Mouse (Mus musculus) G1E (cell line): Measurements from ENCODE around the gene Efl1. TPM values are rescaled to one million over a fixed set of nuclear protein-coding genes. Genes with fewer than 3 reads are reported as not detected.

Experiments
- ATAC-seq: 2 replicates; pipeline ENCODE4 v1.8.0; 2016; ENCODE audit warnings: mild to moderate bottlenecking; ENCODE audit not compliant: insufficient number of reproducible peaks, poor library complexity, low FRiP score, severe bottlenecking; ENCODE audit errors: extremely low read depth
- DNase-seq: peaks from one replicate; pipeline ENCODE4 v3.0.0; 2012; ENCODE audit warnings: low spot score
- H3K27me3 ChIP-seq: 2 replicates; pipeline ENCODE4 v1.6.1; 2012; ENCODE audit warnings: mild to moderate bottlenecking, low read length, inconsistent platforms; ENCODE audit not compliant: insufficient read depth
- H3K36me3 ChIP-seq: replicated peaks from 2 replicates; pipeline ENCODE3; 2012; ENCODE audit warnings: mild to moderate bottlenecking, inconsistent platforms
- H3K4me1 ChIP-seq: 2 replicates; pipeline ENCODE4 v1.6.1; 2012; ENCODE audit warnings: low read depth, low read length, inconsistent platforms, mixed read lengths; ENCODE audit not compliant: insufficient read depth
- H3K4me3 ChIP-seq: 2 replicates; pipeline ENCODE4 v1.5.1; 2012; ENCODE audit warnings: low read depth, mild to moderate bottlenecking, inconsistent platforms, low read length, moderate library complexity, mixed read lengths
- H3K9me3 ChIP-seq: replicated peaks from 2 replicates; pipeline ENCODE4 v1.6.1; 2012; ENCODE audit warnings: inconsistent platforms
- CTCF ChIP-seq: IDR thresholded peaks from 2 replicates; pipeline ENCODE4 v1.5.1; 2012; ENCODE audit warnings: low read depth, low read length, inconsistent platforms, mixed read lengths
- GATA1 ChIP-seq: IDR thresholded peaks from 2 replicates; pipeline ENCODE4 v1.6.1; 2012; ENCODE audit warnings: borderline replicate concordance, low read length, inconsistent platforms, mixed read lengths
- GATA2 ChIP-seq: IDR thresholded peaks from 2 replicates; pipeline ENCODE4 v1.6.1; 2012; ENCODE audit warnings: low read depth, low read length, inconsistent platforms, borderline replicate concordance
- POLR2AphosphoS5 ChIP-seq: IDR thresholded peaks from 2 replicates; pipeline ENCODE4 v1.6.1; 2012; ENCODE audit warnings: low read depth, low read length, inconsistent platforms; ENCODE audit not compliant: insufficient replicate concordance
- TAL1 ChIP-seq: conservative IDR thresholded peaks from 2 replicates; pipeline ENCODE4 v1.6.1; 2012; ENCODE audit warnings: low read depth, low read length, inconsistent platforms, mixed read lengths
- polyA plus RNA-seq: library from polyadenylated mRNA; stranded (reverse); fragments of >175 nt; gene quantifications from 2 replicates; pipeline ENCODE4 v1.2.3, GENCODE M21; 2012
- total RNA-seq, 2 experiments: library from RNA; stranded (forward) in 1 of 2; stranded (reverse) in 1 of 2; fragments of 200-1000 nt in 1 of 2; fragments of >200 nt in 1 of 2; fragmentation: Nextera tagmentation in 1 of 2; gene quantifications; 2 replicates each; pipeline ENCODE4 v1.2.3; 2014 to 2017

Gene Efl1
- total RNA-seq (2014; fragmentation: Nextera tagmentation) (23.0 and 27.9 TPM in 2 replicates), total RNA-seq (2017) (22.6 and 31.9 TPM in 2 replicates), polyA plus RNA-seq (3.3 and 3.7 TPM in 2 replicates)

DNA sequence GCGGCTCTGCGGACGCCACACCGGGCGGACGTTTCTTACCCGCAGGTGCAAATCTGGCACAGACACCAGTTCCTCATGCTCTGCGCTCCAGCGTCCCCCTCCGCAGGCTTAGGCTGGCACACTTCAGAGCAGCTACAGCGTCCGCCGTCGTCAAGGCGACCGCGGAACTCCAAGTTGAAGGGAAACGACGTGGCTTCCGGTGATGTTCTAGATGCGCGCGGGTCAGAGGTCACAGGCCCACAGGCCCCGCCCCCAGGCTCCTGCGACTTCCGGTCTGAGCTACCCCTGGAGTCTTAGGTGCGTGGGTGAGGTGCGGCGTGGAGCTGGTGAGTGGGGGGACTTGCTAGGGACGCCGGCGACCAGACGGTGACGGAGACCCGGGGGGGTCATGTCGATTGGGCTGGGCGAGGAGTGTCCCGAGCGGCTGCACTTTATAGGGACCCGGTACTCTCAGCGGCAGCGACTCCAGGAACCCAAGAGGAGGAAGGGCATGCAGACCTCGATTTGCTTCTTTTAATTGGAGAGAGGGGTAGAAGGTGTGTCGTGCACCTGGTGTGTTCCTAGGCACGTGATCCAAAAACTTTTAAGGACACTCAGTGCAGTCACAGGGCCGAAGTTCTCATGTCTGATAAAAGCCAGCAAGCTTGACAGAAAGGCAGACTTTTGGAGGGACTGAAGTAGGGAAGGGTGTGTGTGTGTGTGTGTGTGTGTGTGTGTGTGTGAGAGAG lies at the start of gene Efl1, which contains the start of gene Saxo2:
Efl1 (plus strand) TSS at position 262 of the 728 bp plus-strand sequence.
Saxo2 (minus strand) TSS at position 176 of the 728 bp plus-strand sequence.
- H3K27me3 ChIP-seq: no peaks in the 10 kb centered on the region
- peaks cover 25% of the 10 kb centered on the region for H3K36me3 ChIP-seq
- TF ChIP-seq GATA1 (no peak), TAL1 (no peak), CTCF (no peak), POLR2AphosphoS5 (no peak), GATA2 (no peak)
- peaks cover 32% of the 10 kb centered on the region for H3K4me1 ChIP-seq
- H3K4me3 ChIP-seq: peak within 1 kb of the TSS; percentile 79
- no peaks in the 10 kb centered on the region for H3K9me3 ChIP-seq
- DNase-seq (peak; percentile 88), ATAC-seq (peak; percentile 98)

DNA sequence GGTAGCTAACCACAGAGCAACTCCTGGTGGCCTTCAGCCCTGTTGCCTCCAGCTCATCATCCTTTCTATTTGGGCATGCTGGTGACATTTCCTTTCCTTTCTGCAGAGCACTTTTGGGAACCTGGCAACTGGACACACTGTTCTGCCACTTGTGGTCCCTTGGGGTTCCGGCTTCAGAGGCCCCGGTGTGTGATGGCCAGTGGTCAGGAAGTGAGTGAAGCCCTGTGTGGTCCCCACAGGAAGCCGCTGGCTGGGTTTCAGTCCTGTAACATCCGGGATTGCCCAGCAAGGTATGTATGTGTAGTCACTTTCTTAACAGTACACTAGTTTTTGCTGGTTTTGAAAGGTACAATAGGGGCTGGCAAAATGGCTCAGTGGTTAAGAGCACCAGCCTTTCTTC lies 46.4 kb upstream of the Efl1 start:
- Histone ChIP-seq H3K4me3 (no peak overlapping the region), H3K27me3 (peaks cover 3% of the 10 kb centered on the region; the same call in 1 of the 2 replicates), H3K9me3 (no peaks in the 10 kb centered on the region), H3K4me1 (no peaks in the 10 kb centered on the region), H3K36me3 (no peaks in the 10 kb centered on the region)
- TF ChIP-seq GATA2 (no peak), TAL1 (no peak), POLR2AphosphoS5 (no peak), CTCF (no peak), GATA1 (no peak)
- ATAC-seq (no peak), DNase-seq (no peak)

DNA sequence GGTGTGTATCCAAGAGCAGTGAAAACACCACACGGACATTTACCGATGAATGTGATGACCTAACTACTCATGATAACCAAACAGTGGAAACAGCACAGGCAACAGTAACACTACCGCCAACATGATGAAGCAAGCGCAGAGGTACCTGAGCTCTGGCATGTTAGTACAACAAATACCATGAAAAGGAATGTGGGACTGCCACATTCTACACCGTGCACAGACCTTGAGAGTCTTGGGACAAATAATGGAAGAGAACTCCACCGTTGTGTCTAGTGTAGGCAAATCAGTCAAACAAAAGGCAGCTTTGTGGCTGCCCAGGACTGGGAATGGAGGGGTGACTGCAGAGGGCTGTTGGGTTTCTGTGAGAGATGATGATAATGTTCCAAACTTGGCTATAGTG lies 43.0 kb upstream of the Efl1 start:
- DNase-seq: no peak
- Histone ChIP-seq H3K4me1 (no peaks in the 10 kb centered on the region), H3K27me3 (peaks cover 3% of the 10 kb centered on the region; the same call in 1 of the 2 replicates), H3K36me3 (no peaks in the 10 kb centered on the region), H3K9me3 (no peaks in the 10 kb centered on the region), H3K4me3 (no peak overlapping the region)
- no peak for ATAC-seq
- no peak for TF ChIP-seq GATA1
- no peak for TF ChIP-seq POLR2AphosphoS5
- no peak for TF ChIP-seq CTCF
- TF ChIP-seq TAL1: no peak
- no peak for TF ChIP-seq GATA2

DNA sequence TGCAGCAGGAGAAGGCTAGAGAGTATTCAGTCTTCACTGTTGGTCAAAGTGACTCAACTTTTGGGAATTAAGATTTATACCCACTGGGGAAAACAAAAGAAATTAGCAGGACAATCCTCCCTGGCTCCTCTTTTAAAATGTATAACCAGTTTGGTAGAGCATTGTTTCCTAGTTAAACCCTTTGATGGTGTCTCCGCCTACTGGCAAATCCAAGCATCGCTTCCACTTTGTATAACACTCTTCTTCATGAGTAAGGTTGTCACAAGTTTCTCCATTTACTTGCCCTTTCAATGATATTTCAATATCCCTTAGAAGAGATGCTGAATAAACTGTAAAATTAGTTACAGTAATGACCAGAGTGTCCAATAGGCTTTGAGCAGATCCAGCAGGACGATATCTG lies 38.8 kb upstream of the Efl1 start:
- no peak overlapping the region for H3K4me3 ChIP-seq
- DNase-seq (no peak), ATAC-seq (no peak)
- peaks cover 3% of the 10 kb centered on the region; the same call in 1 of the 2 replicates for H3K27me3 ChIP-seq
- no peaks in the 10 kb centered on the region for H3K9me3 ChIP-seq
- H3K4me1 ChIP-seq: no peaks in the 10 kb centered on the region
- TF ChIP-seq TAL1 (no peak), CTCF (no peak), POLR2AphosphoS5 (no peak)
- H3K36me3 ChIP-seq: no peaks in the 10 kb centered on the region

DNA sequence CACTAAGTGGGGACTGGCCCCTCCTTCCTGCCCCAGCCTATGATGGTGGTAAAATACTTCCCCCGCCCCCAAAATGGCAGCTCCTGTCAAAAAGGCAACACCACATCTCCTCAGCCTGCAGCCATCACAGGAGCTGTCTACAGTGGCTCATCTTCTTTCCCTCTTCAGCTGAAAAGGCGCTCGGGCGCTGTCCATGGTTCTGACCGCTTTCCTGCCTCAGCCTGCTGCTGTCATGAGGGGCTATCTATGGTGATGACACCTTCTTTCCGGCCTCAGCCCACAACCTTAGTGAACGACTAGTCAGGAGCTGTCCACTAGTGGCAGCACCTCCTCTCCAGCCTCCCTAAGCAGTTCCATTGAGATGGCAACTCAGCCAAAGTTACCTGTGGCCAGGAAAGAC lies 23.1 kb upstream of the Efl1 start:
- Histone ChIP-seq H3K27me3 (no peaks in the 10 kb centered on the region), H3K4me1 (no peaks in the 10 kb centered on the region), H3K36me3 (no peaks in the 10 kb centered on the region), H3K4me3 (no peak overlapping the region), H3K9me3 (no peaks in the 10 kb centered on the region)
- DNase-seq: peak; percentile 22
- TF ChIP-seq CTCF (no peak), GATA2 (no peak), POLR2AphosphoS5 (no peak), TAL1 (no peak), GATA1 (no peak)
- ATAC-seq: no peak; the same call in 1 of the 2 replicates

DNA sequence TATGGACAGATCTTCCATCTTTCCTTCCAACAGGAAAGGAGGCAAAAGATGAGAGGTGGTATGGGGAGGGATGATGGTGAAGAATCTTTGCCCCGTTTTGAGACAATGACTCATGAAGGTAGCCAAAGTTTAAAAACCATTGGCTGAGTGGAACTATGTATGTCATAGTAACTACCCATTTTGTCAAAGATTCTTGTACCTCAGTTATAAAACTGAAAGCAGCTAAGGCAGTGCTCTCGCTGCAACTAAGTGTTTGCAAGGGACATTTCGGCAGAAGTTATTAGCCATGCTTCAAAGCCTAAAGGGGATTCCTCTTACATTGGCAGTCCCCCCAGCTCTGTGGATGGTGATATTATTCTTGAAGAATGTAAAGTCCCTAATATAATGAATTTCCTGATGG lies 1.2 kb upstream of the Efl1 start:
- H3K4me1 ChIP-seq: peaks cover 30% of the 10 kb centered on the region
- H3K36me3 ChIP-seq: peaks cover 20% of the 10 kb centered on the region
- no peak overlapping the region for H3K4me3 ChIP-seq
- ATAC-seq: no peak
- TF ChIP-seq POLR2AphosphoS5 (no peak), CTCF (no peak), GATA2 (no peak), TAL1 (no peak), GATA1 (no peak)
- H3K27me3 ChIP-seq: no peaks in the 10 kb centered on the region
- no peaks in the 10 kb centered on the region for H3K9me3 ChIP-seq
- DNase-seq: no peak
